Mouse (Mus musculus) G1E (cell line): Measurements from ENCODE around the gene Cda. TPM values are rescaled to one million over a fixed set of nuclear protein-coding genes. Genes with fewer than 3 reads are reported as not detected.

Experiments
- ATAC-seq: 2 replicates; pipeline ENCODE4 v1.8.0; 2016; ENCODE audit warnings: mild to moderate bottlenecking; ENCODE audit not compliant: insufficient number of reproducible peaks, poor library complexity, low FRiP score, severe bottlenecking; ENCODE audit errors: extremely low read depth
- DNase-seq: peaks from one replicate; pipeline ENCODE4 v3.0.0; 2012; ENCODE audit warnings: low spot score
- H3K27me3 ChIP-seq: 2 replicates; pipeline ENCODE4 v1.6.1; 2012; ENCODE audit warnings: mild to moderate bottlenecking, low read length, inconsistent platforms; ENCODE audit not compliant: insufficient read depth
- H3K36me3 ChIP-seq: replicated peaks from 2 replicates; pipeline ENCODE3; 2012; ENCODE audit warnings: mild to moderate bottlenecking, inconsistent platforms
- H3K4me1 ChIP-seq: 2 replicates; pipeline ENCODE4 v1.6.1; 2012; ENCODE audit warnings: low read depth, low read length, inconsistent platforms, mixed read lengths; ENCODE audit not compliant: insufficient read depth
- H3K4me3 ChIP-seq: 2 replicates; pipeline ENCODE4 v1.5.1; 2012; ENCODE audit warnings: low read depth, mild to moderate bottlenecking, inconsistent platforms, low read length, moderate library complexity, mixed read lengths
- H3K9me3 ChIP-seq: replicated peaks from 2 replicates; pipeline ENCODE4 v1.6.1; 2012; ENCODE audit warnings: inconsistent platforms
- CTCF ChIP-seq: IDR thresholded peaks from 2 replicates; pipeline ENCODE4 v1.5.1; 2012; ENCODE audit warnings: low read depth, low read length, inconsistent platforms, mixed read lengths
- GATA1 ChIP-seq: IDR thresholded peaks from 2 replicates; pipeline ENCODE4 v1.6.1; 2012; ENCODE audit warnings: borderline replicate concordance, low read length, inconsistent platforms, mixed read lengths
- GATA2 ChIP-seq: IDR thresholded peaks from 2 replicates; pipeline ENCODE4 v1.6.1; 2012; ENCODE audit warnings: low read depth, low read length, inconsistent platforms, borderline replicate concordance
- POLR2AphosphoS5 ChIP-seq: IDR thresholded peaks from 2 replicates; pipeline ENCODE4 v1.6.1; 2012; ENCODE audit warnings: low read depth, low read length, inconsistent platforms; ENCODE audit not compliant: insufficient replicate concordance
- TAL1 ChIP-seq: conservative IDR thresholded peaks from 2 replicates; pipeline ENCODE4 v1.6.1; 2012; ENCODE audit warnings: low read depth, low read length, inconsistent platforms, mixed read lengths
- polyA plus RNA-seq: library from polyadenylated mRNA; stranded (reverse); fragments of >175 nt; gene quantifications from 2 replicates; pipeline ENCODE4 v1.2.3, GENCODE M21; 2012
- total RNA-seq, 2 experiments: library from RNA; stranded (forward) in 1 of 2; stranded (reverse) in 1 of 2; fragments of 200-1000 nt in 1 of 2; fragments of >200 nt in 1 of 2; fragmentation: Nextera tagmentation in 1 of 2; gene quantifications; 2 replicates each; pipeline ENCODE4 v1.2.3; 2014 to 2017

Cda gene
- total and polyA plus RNA-seq, 3 experiments, result not detected

DNA sequence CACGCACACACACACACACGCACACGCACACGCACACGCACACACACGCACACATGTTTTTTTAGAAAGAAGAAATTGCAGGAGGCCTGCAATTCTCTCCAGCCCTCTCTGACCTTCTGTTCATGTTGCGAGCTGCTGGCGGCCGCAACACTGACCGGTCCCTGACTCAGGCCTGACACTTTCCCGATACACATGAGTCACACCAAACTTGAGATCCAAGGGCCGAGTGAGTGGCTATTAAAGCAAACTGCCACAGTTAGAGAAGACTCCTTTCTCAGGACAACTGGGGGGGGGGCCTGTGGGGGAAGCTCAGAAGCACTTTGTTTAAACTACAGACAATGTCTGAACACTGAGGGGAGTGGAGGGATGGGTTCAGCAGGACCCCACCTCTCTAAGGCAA, 11.2 kb downstream of the Cda start:
- DNase-seq (no peak), ATAC-seq (no peak)
- TF ChIP-seq GATA2, result no peak
- no peak for TF ChIP-seq TAL1
- no peak for TF ChIP-seq CTCF
- TF ChIP-seq POLR2AphosphoS5, result no peak
- TF ChIP-seq GATA1, result no peak
- H3K4me3 ChIP-seq, result no peak overlapping the region
- H3K36me3 ChIP-seq, result no peaks in the 10 kb centered on the region
- H3K4me1 ChIP-seq, result no peaks in the 10 kb centered on the region
- no peaks in the 10 kb centered on the region for H3K27me3 ChIP-seq
- no peaks in the 10 kb centered on the region for H3K9me3 ChIP-seq

DNA sequence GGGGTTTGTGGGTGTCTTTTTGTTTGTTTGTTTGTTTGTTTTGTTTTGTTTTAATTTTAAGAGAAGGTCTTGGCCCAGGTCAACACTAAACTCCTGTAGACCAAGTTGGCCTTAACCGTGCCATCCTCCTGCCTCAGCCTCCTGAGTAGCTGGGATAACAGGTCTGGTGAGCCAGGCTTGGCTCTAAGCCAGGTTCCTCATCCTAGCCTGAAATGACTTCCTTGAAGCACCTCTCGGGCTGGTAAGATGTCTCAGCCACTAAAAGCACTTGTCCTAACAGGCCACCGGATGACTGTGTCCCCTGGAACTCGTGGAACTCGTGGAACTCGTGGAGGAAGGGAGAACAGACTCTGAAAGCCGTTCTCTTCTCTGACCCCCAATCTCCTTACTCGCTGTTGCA, 11.7 kb downstream of the Cda start:
- Histone ChIP-seq H3K4me1 (no peaks in the 10 kb centered on the region), H3K9me3 (no peaks in the 10 kb centered on the region), H3K4me3 (no peak overlapping the region), H3K36me3 (no peaks in the 10 kb centered on the region), H3K27me3 (no peaks in the 10 kb centered on the region)
- ATAC-seq (no peak), DNase-seq (no peak)
- TF ChIP-seq GATA1 (no peak), TAL1 (no peak), POLR2AphosphoS5 (no peak), CTCF (no peak), GATA2 (no peak)

- TF ChIP-seq CTCF (no peak), GATA1 (no peak), GATA2 (no peak), TAL1 (no peak), POLR2AphosphoS5 (no peak)
- no peaks in the 10 kb centered on the region for H3K27me3 ChIP-seq
- H3K4me3 ChIP-seq, result no peak overlapping the region
- no peaks in the 10 kb centered on the region for H3K4me1 ChIP-seq
- H3K36me3 ChIP-seq, result no peaks in the 10 kb centered on the region
- H3K9me3 ChIP-seq, result no peaks in the 10 kb centered on the region
- ATAC-seq, result no peak
- no peak for DNase-seq
Measured at GRCm38 (mm10) chr4:138355496-138355895, 12.3 kb downstream of the Cda start.

DNA sequence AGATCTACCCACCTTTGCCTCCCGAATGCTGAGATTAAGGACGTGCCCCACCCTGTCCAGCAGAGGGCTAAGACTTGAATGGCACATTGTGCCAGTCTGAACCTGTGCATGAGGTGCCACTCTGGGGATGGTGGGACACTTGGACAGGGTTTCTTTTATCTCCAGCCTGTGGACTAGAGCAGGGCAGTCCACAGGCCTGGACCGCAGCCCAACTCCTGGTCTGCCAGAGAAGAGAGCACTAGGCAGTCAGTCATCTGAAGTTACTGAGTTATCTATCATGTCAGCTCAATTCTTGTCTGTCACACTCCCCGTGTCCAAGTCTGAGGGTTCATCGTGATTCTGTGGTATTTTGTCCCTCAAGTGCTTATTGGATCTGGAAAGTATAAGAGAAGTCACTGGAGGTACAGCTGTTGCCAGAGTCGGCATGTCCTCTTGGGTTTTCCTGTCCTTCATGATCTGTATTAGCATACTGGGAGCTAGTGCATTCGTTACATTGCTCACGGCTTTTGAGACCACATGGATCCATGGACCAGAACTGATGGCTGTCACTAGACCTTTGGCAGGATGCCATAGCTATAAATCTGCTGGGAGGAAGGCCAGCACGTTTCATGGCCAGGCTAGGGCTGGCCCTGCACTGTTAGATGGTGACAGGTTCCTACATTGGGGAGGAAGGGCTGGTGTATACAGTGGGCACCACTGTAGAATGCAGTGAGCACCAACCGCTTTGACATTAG, 14.2 kb downstream of the Cda start:
- ATAC-seq (no peak), DNase-seq (no peak)
- TF ChIP-seq CTCF (no peak), GATA1 (no peak), POLR2AphosphoS5 (no peak), TAL1 (no peak), GATA2 (no peak)
- Histone ChIP-seq H3K4me1 (no peaks in the 10 kb centered on the region), H3K27me3 (no peaks in the 10 kb centered on the region), H3K9me3 (no peaks in the 10 kb centered on the region), H3K4me3 (no peak overlapping the region), H3K36me3 (no peaks in the 10 kb centered on the region)

- ATAC-seq, result no peak
- TF ChIP-seq POLR2AphosphoS5 (no peak), GATA2 (no peak), TAL1 (no peak), GATA1 (no peak), CTCF (no peak)
- Histone ChIP-seq H3K9me3 (no peaks in the 10 kb centered on the region), H3K36me3 (no peaks in the 10 kb centered on the region), H3K27me3 (no peaks in the 10 kb centered on the region; the same call in 1 of the 2 replicates), H3K4me3 (no peak overlapping the region), H3K4me1 (no peaks in the 10 kb centered on the region)
- DNase-seq, result no peak
Measured at GRCm38 (mm10) chr4:138352692-138353091, 15.1 kb downstream of the Cda start.

- H3K9me3 ChIP-seq, result no peaks in the 10 kb centered on the region
- TF ChIP-seq GATA2 (no peak), CTCF (no peak), TAL1 (no peak), POLR2AphosphoS5 (no peak), GATA1 (no peak)
- H3K36me3 ChIP-seq, result no peaks in the 10 kb centered on the region
- no peaks in the 10 kb centered on the region; the same call in 1 of the 2 replicates for H3K27me3 ChIP-seq
- DNase-seq, result no peak
- ATAC-seq, result no peak
- H3K4me3 ChIP-seq, result no peak overlapping the region
- H3K4me1 ChIP-seq, result no peaks in the 10 kb centered on the region
Measured at GRCm38 (mm10) chr4:138351821-138352220, 16.0 kb downstream of the Cda start.
